Mouse (Mus musculus) thymus, postnatal 10 days (tissue): ENCODE results near the gene Plbd2.

Source experiments
- DNase-seq, 2 experiments: peaks; one replicate each; pipeline ENCODE4 v3.0.0; 2021; ENCODE audit warnings: low spot score in 2 of 2

The Plbd2 gene

DNA sequence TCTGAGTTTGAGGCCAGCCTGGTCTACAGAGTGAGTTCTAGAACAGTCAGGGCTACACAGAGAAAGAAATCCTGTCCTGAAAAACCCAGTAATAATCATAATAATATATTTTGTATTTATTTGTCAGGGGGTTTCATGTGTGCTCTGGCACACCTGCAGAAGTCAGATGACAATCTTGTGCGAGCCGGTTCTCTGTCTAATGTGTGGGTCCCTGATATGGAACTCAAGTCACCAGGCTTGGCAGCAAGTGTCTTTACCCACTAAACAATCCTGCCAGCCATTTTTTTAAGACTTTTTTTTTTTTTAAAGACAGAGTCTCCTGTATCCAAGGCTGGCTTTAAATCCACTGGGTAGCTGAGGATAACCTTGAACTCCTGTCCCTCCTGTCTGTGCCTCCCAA is 30.1 kb downstream of the Plbd2 start:
- no peak for DNase-seq

DNA sequence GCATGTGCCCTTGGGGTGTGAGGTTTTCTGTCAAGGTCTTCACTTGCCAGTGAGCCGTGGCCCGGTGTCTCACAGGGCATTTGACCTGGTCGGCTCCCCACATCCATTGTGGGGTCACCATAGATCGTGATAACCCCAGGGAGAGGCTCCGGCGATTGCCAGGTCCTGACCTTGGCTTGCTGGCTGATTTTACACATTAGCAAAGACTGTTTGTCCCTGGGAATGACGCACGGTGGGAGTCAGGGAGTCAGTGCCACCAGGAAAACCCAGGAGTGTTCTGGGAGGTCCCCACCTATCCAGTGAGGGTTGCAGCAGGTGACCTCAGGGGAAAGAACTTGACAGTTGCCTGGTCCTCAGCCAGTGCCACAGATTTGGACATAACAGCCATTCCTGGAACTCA is 30.7 kb downstream of the Plbd2 start, which contains the start of gene Sdsl:
Gene Sdsl (minus strand): TSS at position 41 of the 400 bp plus-strand sequence.
- DNase-seq = no peak

GRCm38 (mm10) chr5:120471538-120471937 is 31.9 kb downstream of the Plbd2 start:
- no peak for DNase-seq

GRCm38 (mm10) chr5:120468830-120469229 is 34.6 kb downstream of the Plbd2 start:
- DNase-seq = no peak

- DNase-seq = no peak
Measured at GRCm38 (mm10) chr5:120468336-120468735, 35.1 kb downstream of the Plbd2 start.

GRCm38 (mm10) chr5:120467026-120467425 is 36.4 kb downstream of the Plbd2 start:
- DNase-seq = no peak

DNA sequence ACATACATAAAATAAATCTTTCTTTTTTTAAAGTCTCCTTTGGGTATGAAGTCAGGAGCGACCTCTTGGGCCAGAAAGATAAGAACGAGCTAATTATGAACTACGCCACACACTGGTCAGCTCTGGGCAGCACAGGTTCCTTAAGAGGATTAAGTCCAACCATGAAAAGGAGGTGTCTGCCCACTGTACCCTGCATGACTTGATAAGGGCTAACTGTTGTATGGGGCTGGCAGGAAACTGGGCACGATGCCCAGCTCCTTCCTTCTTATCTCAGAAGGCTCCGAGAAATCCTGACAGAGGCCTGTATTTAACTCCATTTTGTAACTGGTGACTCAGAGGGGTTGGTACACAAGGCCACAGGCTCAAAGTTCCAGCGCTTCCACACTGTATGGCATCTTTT is 37.6 kb downstream of the Plbd2 start:
- no peak for DNase-seq

- peak; percentile 20 to 59 for DNase-seq
Measured at GRCm38 (mm10) chr5:120465062-120465461, 38.4 kb downstream of the Plbd2 start.

DNA sequence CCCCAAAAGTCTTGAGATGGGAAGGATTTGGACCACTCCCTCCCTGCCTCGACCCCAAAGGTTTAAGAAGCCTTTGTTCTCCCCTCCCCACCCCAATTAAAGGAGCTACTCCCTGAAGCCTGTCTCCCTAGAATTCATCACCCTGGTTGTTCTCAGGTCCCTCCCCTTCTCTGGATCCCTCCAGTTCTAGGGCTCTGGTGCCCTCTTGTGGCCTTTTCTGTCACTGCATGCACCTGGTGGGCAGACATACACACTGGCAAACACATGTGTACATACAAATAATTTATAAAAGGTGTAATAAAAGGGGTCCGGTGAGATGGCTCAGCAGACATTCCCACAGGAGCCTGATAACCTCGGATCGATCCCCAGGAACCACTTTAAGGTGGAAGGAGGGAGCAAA is 39.1 kb downstream of the Plbd2 start:
- peak in 1 of 2 experiments; percentile 19 for DNase-seq

DNA sequence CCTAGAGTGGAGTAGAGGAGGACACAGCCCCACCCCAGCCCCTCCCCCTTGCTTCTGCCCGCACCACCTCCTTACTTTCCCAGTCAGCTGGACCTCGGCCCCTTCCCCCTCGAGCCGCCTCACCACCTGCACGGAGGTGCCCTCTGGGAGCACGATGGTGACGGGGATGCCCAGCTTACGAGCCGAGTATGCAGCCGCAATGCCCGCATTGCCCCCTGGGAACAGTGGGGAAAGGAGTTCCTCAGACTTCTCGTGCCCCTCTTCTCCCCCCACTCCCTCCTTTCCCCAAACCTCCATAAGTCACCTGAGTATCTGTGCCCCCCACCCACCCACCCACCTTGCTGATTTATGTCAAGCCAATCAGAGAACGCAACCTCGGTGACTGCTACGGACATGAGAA is 41.5 kb downstream of the Plbd2 start:
- no peak for DNase-seq

- DNase-seq = no peak
Measured at GRCm38 (mm10) chr5:120459133-120459532, 44.3 kb downstream of the Plbd2 start.

- peak; percentile 16 to 63 for DNase-seq
Measured at GRCm38 (mm10) chr5:120457628-120458027, 45.8 kb downstream of the Plbd2 start.

DNA sequence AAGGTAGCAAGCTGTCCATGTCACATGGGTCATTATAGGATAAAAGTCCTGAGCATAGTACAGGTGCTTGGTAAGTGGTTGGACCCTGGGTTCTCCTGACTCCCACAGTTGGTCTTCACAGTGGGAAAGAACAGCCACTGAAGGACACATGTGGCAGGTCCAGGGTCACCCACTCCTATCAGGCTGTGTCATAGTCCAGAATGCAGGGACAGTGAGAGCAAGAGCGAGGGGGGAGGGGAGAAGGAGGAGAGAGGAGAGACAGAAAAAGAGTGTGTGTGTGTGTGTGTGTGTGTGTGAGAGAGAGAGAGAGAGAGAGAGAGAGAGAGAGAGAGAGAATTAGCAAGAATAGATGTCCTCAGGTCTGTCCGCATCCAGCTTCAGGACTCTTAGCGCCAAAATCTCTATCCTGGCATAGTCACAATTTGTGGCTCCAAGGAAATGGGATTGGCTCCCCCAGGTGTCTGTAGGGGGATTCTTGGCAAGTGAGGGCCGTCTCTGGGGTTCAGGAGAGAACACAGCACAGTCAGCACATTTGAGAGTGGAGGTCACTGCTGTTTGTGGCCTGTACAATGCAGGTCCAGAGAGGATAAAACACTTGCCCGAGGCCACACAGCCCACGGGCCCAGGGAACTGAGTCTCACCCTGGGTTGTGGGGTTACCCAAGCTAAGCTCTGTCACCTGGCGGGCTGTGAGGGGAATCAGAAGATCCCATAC is 46.4 kb downstream of the Plbd2 start:
- no peak for DNase-seq

DNA sequence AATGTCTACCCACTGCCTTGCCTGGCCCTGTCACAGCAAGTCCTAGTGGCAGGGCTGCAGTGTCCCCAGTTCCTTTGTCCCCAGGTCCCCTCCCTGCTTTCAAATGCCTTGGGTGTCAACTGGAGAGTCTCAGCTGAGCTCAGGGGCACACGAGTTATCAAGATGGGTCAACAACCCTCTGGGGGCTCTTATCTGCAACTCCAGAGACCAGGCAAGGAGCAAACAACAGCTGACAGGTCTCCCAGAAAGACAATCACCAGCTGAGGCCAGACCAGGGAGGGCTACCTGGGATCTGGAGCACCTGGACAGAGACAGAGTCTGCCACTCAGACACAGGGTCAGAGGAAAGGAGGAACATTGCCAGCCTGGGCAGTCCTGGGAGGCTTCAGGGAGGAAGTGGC is 47.2 kb downstream of the Plbd2 start:
- DNase-seq = no peak

- no peak for DNase-seq
Measured at GRCm38 (mm10) chr5:120454756-120455337, 48.6 kb downstream of the Plbd2 start.

- no peak for DNase-seq
Measured at GRCm38 (mm10) chr5:120447305-120447704, 56.1 kb downstream of the Plbd2 start.

GRCm38 (mm10) chr5:120440733-120441132 is 62.7 kb downstream of the Plbd2 start:
- peak; percentile 58 to 89 for DNase-seq

DNA sequence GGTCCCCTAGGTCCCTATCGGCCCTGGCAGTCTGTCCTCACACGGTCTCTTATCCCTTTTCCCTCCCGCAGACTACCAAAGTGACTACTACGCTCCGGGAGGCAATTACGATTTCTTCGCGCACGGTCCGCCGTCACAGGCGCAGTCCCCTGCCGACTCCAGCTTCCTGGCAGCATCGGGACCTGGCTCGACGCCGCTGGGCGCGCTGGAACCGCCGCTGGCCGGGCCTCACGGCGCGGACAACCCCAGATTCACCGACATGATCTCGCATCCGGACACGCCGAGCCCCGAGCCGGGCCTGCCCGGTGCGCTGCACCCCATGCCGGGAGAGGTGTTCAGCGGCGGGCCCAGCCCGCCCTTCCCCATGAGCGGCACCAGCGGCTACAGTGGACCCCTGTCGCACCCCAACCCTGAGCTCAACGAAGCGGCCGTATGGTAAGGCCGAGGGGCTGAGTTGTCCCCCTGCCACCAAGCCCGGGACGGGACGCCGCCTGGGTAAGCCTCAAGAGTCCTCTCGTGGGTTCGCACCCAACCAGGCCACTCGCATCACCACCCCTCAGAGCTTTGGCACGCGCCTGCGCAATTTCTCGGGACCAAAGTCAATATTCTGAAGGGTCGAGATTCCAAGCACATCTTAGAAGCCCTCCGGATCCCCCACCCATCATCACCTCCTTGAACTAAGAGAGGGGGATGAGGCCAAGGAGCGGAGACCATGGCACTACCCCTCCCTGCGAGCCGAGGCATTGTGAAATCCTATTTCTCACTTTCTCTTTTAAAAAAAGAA is 63.3 kb downstream of the Plbd2 start:
- no peak for DNase-seq

- DNase-seq = no peak
Measured at GRCm38 (mm10) chr5:120438991-120439710, 64.3 kb downstream of the Plbd2 start.

DNA sequence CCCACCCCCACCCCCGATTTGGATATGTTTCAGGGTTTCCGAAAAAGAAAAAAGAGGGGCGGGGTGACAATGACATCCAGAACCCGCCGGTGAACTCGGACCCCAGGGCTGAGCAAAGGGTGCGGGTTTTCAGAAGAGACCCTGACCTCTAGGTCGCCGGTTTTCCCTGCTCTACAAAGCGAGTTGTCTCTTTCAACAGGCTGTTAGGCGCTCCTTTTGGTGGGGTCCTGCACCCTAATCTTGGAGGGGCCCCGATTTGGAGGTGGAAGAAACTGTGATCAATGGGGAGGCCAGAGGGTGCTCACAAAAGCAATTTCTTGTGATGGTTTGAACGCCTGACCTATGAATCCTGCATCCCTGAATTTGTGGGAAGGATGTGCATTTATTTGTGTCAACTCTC is 65.0 kb downstream of the Plbd2 start:
- no peak for DNase-seq

DNA sequence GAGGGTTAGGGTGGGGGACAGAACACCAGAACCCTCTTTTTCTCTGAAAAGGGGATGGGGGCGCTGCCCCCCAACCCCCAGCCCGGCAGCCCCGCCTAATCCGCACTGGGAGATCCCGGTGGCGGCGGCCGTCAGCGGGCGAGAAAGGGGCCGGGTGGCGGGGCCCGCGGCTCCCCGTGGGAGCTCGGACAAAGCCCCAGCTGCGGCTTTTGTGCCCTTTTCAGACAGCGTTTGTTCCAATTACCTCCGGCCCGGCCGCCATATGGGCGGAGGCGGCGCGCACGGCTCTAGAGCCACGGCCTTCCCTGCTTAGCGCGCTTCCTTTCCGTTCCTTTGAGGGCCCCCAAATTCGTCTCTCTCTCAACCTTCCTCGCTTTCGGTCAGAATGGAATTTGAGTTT is 65.4 kb downstream of the Plbd2 start:
- no peak for DNase-seq

DNA sequence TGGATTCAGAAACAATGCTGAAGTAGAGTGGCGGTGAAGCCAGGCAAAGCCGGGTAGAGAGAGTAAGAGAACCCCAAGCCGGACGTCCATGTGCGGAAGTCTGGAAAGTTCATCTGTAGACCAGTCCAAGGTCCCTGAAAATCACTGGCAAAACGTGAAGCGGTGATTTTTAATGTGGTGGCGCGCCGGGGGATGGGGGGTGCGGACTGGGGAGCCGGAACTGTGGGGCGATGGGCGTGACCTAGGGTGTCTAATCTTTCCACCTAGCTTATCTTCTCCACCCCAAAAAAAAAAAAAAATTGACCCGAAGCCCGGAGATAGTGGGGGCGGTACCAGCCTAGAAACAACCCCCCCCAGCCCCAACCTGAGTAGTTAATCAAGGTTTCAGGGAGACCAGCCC is 65.9 kb downstream of the Plbd2 start:
- no peak for DNase-seq
